Mouse (Mus musculus) lung, adult 2 months (tissue): ENCODE results near the gene Ltbr.
A peak's percentile ranks its signal among the peaks of the same experiment; 100 is the strongest.

ENCODE experiments used
- CTCF ChIP-seq: fragments of 200-500 bp; IDR thresholded peaks from 2 replicates; pipeline ENCODE4 v1.5.1; 2011; ENCODE audit warnings: mild to moderate bottlenecking, low read length, control low read depth; ENCODE audit not compliant: insufficient read depth
- POLR2A ChIP-seq: fragments of 200-500 bp; IDR thresholded peaks from 2 replicates; pipeline ENCODE4 v1.6.1; 2011; ENCODE audit warnings: low read depth, mild to moderate bottlenecking, control low read depth, low read length, borderline replicate concordance; ENCODE audit errors: extremely low read depth

DNA sequence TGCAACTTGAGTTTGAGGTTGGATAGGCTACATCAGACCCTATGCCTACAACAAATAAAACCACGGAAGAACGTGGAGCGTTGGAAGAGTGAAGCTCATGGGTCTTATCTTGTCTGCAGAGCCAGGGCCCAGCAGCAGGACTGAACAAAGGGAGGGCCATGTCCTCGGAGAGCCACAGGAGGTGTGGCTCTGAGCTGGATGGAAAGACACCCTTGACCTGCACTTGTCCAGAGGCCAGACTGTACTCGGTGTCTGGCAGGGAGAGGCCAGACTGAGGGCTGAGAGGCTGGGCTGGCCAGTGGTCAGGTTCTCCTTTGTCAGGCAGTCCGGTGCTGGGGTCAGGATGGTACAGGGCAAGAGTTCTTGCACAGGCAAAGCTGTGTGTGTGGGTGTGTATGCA is 11.7 kb upstream of the Ltbr start:
- TF ChIP-seq POLR2A (peak; percentile 19; the same call in 1 of the 2 replicates), CTCF (no peak)
